Mouse (Mus musculus): ENCODE measurements around the gene Mastl. TPM values are rescaled to one million over a fixed set of nuclear protein-coding genes. Genes with fewer than 3 reads are reported as not detected.
A peak's percentile ranks its signal among the peaks of the same experiment; 100 is the strongest.

The Mastl gene
- total RNA-seq, 2 experiments from 2014 or later: 0.70 to 0.98 TPM

GRCm38 (mm10) chr2:23067552-23068369, 88.1 kb downstream of the Mastl start, which contains the start of gene Acbd5:
Acbd5 (plus strand) TSS chr2:23068167.
- DNase-seq (ENCODE audit: low spot score in 2 of 2): peak; percentile 95 to 96

Other genes starting within 250 kb of the Mastl start
- gene Abi1, start 115.8 kb downstream of the Mastl start, total RNA-seq (2021): 100 to 1,000 TPM; 142 to 146 TPM
- 10 to 100 TPM; 74.9 to 80.3 TPM for gene Acbd5, start 87.9 kb downstream of the Mastl start, total RNA-seq (2021)
- 10 to 100 TPM; 79.1 to 82.2 TPM for gene Yme1l1, start 345 bp upstream of the Mastl start, total RNA-seq (2021)
- under 1 TPM in 1 of 2 experiments, not detected in 1; 0.30 TPM for gene 4931423N10Rik, start 51.5 kb upstream of the Mastl start, total RNA-seq (2021)
- gene Nxph2, start 165.2 kb upstream of the Mastl start, total RNA-seq (2021): 1 to 10 TPM; 1.9 to 2.1 TPM